Mouse (Mus musculus): ENCODE measurements around the gene Sptbn4. TPM values are rescaled to one million over a fixed set of nuclear protein-coding genes. Genes with fewer than 3 reads are reported as not detected.

The Sptbn4 gene
- total and polyA plus RNA-seq, 2 experiments from 2014 or later: 3.8 to 22.3 TPM

GRCm38 (mm10) chr7:27474490-27474954 lies 27.0 kb upstream of the Sptbn4 start:
- Histone ChIP-seq H3K9ac (peak overlapping the region; percentile 40), H3K4me3 (ENCODE audit: low read depth, low read length) (peak overlapping the region; percentile 61), H3K27ac (ENCODE audit: low read depth, low read length) (peak overlapping the region; percentile 78), H3K4me1 (ENCODE audit: insufficient read depth) (0 out of 2 replicates have a peak, but pooled peaks cover 6% of the 10 kb centered on the region), H3K36me3 (ENCODE audit: insufficient read depth) (peaks cover 6% of the 10 kb centered on the region; the same call in 1 of the 2 replicates), H3K4me2 (ENCODE audit: low read depth) (peak overlapping the region; percentile 95), H3K9me3 (ENCODE audit: low read length) (no peaks in the 10 kb centered on the region), H3K27me3 (ENCODE audit: insufficient read depth, low read length) (no peaks in the 10 kb centered on the region)
- ATAC-seq (peak; percentile 95), DNase-seq (peak; percentile 95)
- peak; percentile 67 for TF ChIP-seq CTCF (IDR thresholded peaks at IDR 0.05; ENCODE audit: low read depth)
- WGBS: 3% methylated on average over 23 of the region's 23 CpGs

GRCm38 (mm10) chr7:27473835-27474489 lies 26.5 kb upstream of the Sptbn4 start:
- H3K4me3 ChIP-seq (ENCODE audit: low read depth, low read length): peak overlapping the region; percentile 61
- DNase-seq (no peak), ATAC-seq (no peak)
- no peak for TF ChIP-seq CTCF (IDR thresholded peaks at IDR 0.05; ENCODE audit: low read depth)
- peak overlapping the region; percentile 78 for H3K27ac ChIP-seq (ENCODE audit: low read depth, low read length)
- WGBS: under 1% methylated on average over 34 of the region's 34 CpGs
- peak overlapping the region; percentile 40 for H3K9ac ChIP-seq
- 0 out of 2 replicates have a peak, but pooled peaks cover 6% of the 10 kb centered on the region for H3K4me1 ChIP-seq (ENCODE audit: insufficient read depth)
- no peaks in the 10 kb centered on the region for H3K9me3 ChIP-seq (ENCODE audit: low read length)
- H3K27me3 ChIP-seq (ENCODE audit: insufficient read depth, low read length): no peaks in the 10 kb centered on the region
- H3K4me2 ChIP-seq (ENCODE audit: low read depth): peak overlapping the region; percentile 95
- peaks cover 6% of the 10 kb centered on the region; the same call in 1 of the 2 replicates for H3K36me3 ChIP-seq (ENCODE audit: insufficient read depth)

- Histone ChIP-seq H3K27ac (ENCODE audit: low read depth, low read length) (peak within 1 kb of the TSS; percentile 78), H3K9me3 (ENCODE audit: low read length) (no peaks in the 10 kb centered on the region), H3K4me1 (ENCODE audit: insufficient read depth) (0 out of 2 replicates have a peak, but pooled peaks cover 6% of the 10 kb centered on the region), H3K27me3 (ENCODE audit: insufficient read depth, low read length) (no peaks in the 10 kb centered on the region), H3K4me3 (ENCODE audit: low read depth, low read length) (peak within 1 kb of the TSS; percentile 61), H3K4me2 (ENCODE audit: low read depth) (peak within 1 kb of the TSS; percentile 95), H3K36me3 (ENCODE audit: insufficient read depth) (peaks cover 6% of the 10 kb centered on the region; the same call in 1 of the 2 replicates), H3K9ac (peak within 1 kb of the TSS; percentile 40)
- no peak for TF ChIP-seq CTCF (IDR thresholded peaks at IDR 0.05; ENCODE audit: low read depth)
- ATAC-seq (peak; percentile 85), DNase-seq (peak; percentile 95)
- WGBS: 1% methylated on average over 36 of the region's 36 CpGs
Observed at GRCm38 (mm10) chr7:27473156-27473834, 25.8 kb upstream of the Sptbn4 start, which contains the start of gene Sertad3. Gene Sertad3 (plus strand): TSS chr7:27473768.

GRCm38 (mm10) chr7:27472596-27472995 lies 25.1 kb upstream of the Sptbn4 start:
- H3K27me3 ChIP-seq (ENCODE audit: insufficient read depth, low read length): no peaks in the 10 kb centered on the region
- H3K36me3 ChIP-seq (ENCODE audit: insufficient read depth): peaks cover 6% of the 10 kb centered on the region; the same call in 1 of the 2 replicates
- TF ChIP-seq CTCF (IDR thresholded peaks at IDR 0.05; ENCODE audit: low read depth): no peak
- ATAC-seq (no peak), DNase-seq (peak; percentile 8)
- peak overlapping the region; percentile 61 for H3K4me3 ChIP-seq (ENCODE audit: low read depth, low read length)
- H3K9ac ChIP-seq: peak overlapping the region; percentile 40; the same call in 1 of the 2 replicates
- H3K27ac ChIP-seq (ENCODE audit: low read depth, low read length): peak overlapping the region; percentile 67
- peak overlapping the region; percentile 95 for H3K4me2 ChIP-seq (ENCODE audit: low read depth)
- H3K4me1 ChIP-seq (ENCODE audit: insufficient read depth): 0 out of 2 replicates have a peak, but pooled peaks cover 6% of the 10 kb centered on the region
- no peaks in the 10 kb centered on the region for H3K9me3 ChIP-seq (ENCODE audit: low read length)
- WGBS: 31% methylated on average over 7 of the region's 7 CpGs

- DNase-seq (no peak), ATAC-seq (no peak)
- Histone ChIP-seq H3K4me1 (ENCODE audit: insufficient read depth) (0 out of 2 replicates have a peak, but pooled peaks cover 6% of the 10 kb centered on the region), H3K9me3 (ENCODE audit: low read length) (no peaks in the 10 kb centered on the region), H3K4me2 (ENCODE audit: low read depth) (no peak overlapping the region), H3K27me3 (ENCODE audit: insufficient read depth, low read length) (no peaks in the 10 kb centered on the region), H3K36me3 (ENCODE audit: insufficient read depth) (peaks cover under 1% of the 10 kb centered on the region; the same call in 1 of the 2 replicates), H3K9ac (no peak overlapping the region), H3K27ac (ENCODE audit: low read depth, low read length) (no peak overlapping the region), H3K4me3 (ENCODE audit: low read depth, low read length) (no peak overlapping the region)
- TF ChIP-seq CTCF (IDR thresholded peaks at IDR 0.05; ENCODE audit: low read depth): no peak
- 91% methylated on average over 11 of the region's 11 CpGs for WGBS
Observed at GRCm38 (mm10) chr7:27471390-27472120, 24.1 kb upstream of the Sptbn4 start.

- H3K4me1 ChIP-seq (ENCODE audit: insufficient read depth): 0 out of 2 replicates have a peak, but pooled peaks cover 3% of the 10 kb centered on the region
- H3K9me3 ChIP-seq (ENCODE audit: low read length): no peaks in the 10 kb centered on the region
- no peaks in the 10 kb centered on the region for H3K36me3 ChIP-seq (ENCODE audit: insufficient read depth)
- H3K4me2 ChIP-seq (ENCODE audit: low read depth): no peak overlapping the region
- H3K4me3 ChIP-seq (ENCODE audit: low read depth, low read length): no peak overlapping the region
- ATAC-seq (no peak), DNase-seq (no peak)
- no peak overlapping the region for H3K27ac ChIP-seq (ENCODE audit: low read depth, low read length)
- no peak overlapping the region for H3K9ac ChIP-seq
- no peak for TF ChIP-seq CTCF (IDR thresholded peaks at IDR 0.05; ENCODE audit: low read depth)
- no peaks in the 10 kb centered on the region for H3K27me3 ChIP-seq (ENCODE audit: insufficient read depth, low read length)
- WGBS: 30% methylated on average over 4 of the region's 4 CpGs
Observed at GRCm38 (mm10) chr7:27467648-27468047, 20.2 kb upstream of the Sptbn4 start.
